8 mouse cellular contexts compared by ENCODE assay signal in the genomic region with DNA sequence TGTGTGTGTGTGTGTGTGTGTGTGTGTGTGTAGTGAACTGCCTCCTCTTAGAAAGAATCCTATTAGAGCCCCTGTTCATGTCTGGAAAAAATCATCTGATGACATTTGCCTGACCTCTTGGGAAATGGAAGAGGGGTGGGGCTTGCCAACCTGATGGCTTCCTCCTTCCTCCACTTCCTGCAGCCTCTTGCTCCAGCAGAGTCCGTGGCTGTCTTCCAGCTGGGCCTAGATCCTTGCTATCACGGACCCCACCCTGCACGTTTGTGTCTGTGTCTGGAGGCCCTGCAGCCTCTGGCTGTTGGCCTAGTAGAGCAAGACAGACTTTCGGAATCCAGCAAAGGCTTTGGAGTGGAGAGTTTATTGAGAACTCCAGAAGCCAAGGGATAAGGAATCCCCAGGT.
A peak's percentile ranks its signal among the peaks of the same experiment; 100 is the strongest.
DNase-seq lines count a peak whose midpoint lies in the region; ATAC-seq lines count a peak whose summit lies in the region.

No protein-coding gene starts in this region.

- H3K4me1 ChIP-seq in embryonic facial prominence, embryonic 10.5 days, result peaks cover 41% of the 10 kb centered on the region
- peaks cover 15% of the 10 kb centered on the region for H3K4me1 ChIP-seq in heart, embryonic 15.5 days (replicated peaks)
- H3K4me1 ChIP-seq in limb, embryonic 15.5 days, result peaks cover 30% of the 10 kb centered on the region
- no peaks in the 10 kb centered on the region for H3K4me1 ChIP-seq in forebrain, embryonic 16.5 days (replicated peaks; ENCODE audit: control insufficient read depth, insufficient read depth, low read length)

- peak overlapping the region; percentile 78 for H3K27ac ChIP-seq in embryonic facial prominence, embryonic 10.5 days (replicated peaks)
- H3K27ac ChIP-seq in heart, embryonic 15.5 days, result peak overlapping the region; percentile 57
- H3K27ac ChIP-seq in limb, embryonic 15.5 days, result peak overlapping the region; percentile 89
- no peak overlapping the region for H3K27ac ChIP-seq in forebrain, embryonic 16.5 days (ENCODE audit: low read length)

- H3K9me3 ChIP-seq in embryonic facial prominence, embryonic 10.5 days, result no peaks in the 10 kb centered on the region
- H3K9me3 ChIP-seq in heart, embryonic 15.5 days (replicated peaks), result no peaks in the 10 kb centered on the region
- no peaks in the 10 kb centered on the region for H3K9me3 ChIP-seq in limb, embryonic 15.5 days
- H3K9me3 ChIP-seq in forebrain, embryonic 16.5 days (ENCODE audit: control insufficient read depth, low read length), result no peaks in the 10 kb centered on the region

- H3K27me3 ChIP-seq in embryonic facial prominence, embryonic 10.5 days (replicated peaks; ENCODE audit: low read depth, poor library complexity, severe bottlenecking), result no peaks in the 10 kb centered on the region
- H3K27me3 ChIP-seq in heart, embryonic 15.5 days, result no peaks in the 10 kb centered on the region
- no peaks in the 10 kb centered on the region for H3K27me3 ChIP-seq in limb, embryonic 15.5 days
- no peaks in the 10 kb centered on the region for H3K27me3 ChIP-seq in forebrain, embryonic 16.5 days (replicated peaks; ENCODE audit: control insufficient read depth, insufficient read depth, low read length)

- H3K36me3 ChIP-seq in embryonic facial prominence, embryonic 10.5 days (replicated peaks), result no peaks in the 10 kb centered on the region
- H3K36me3 ChIP-seq in heart, embryonic 15.5 days, result no peaks in the 10 kb centered on the region
- H3K36me3 ChIP-seq in limb, embryonic 15.5 days, result no peaks in the 10 kb centered on the region
- H3K36me3 ChIP-seq in forebrain, embryonic 16.5 days (ENCODE audit: control insufficient read depth, insufficient read depth), result no peaks in the 10 kb centered on the region

- H3K4me2 ChIP-seq in heart, embryonic 15.5 days, result no peak overlapping the region
- no peak overlapping the region for H3K4me2 ChIP-seq in limb, embryonic 15.5 days
- H3K4me2 ChIP-seq in forebrain, embryonic 16.5 days (ENCODE audit: low read length), result no peak overlapping the region

- DNase-seq in MN1 (ENCODE audit: low spot score), result peak; percentile 45
- peak; percentile 43 for DNase-seq in embryonic facial prominence, embryonic 10.5 days (ENCODE audit: low spot score)
- DNase-seq in urinary bladder, postnatal 4 days (ENCODE audit: low spot score in 2 of 2), result peak; percentile 72 to 75
- no peak for DNase-seq in right cerebral cortex, postnatal 36 days (ENCODE audit: low spot score in 2 of 2)

- no peak overlapping the region for H3K4me3 ChIP-seq in embryonic facial prominence, embryonic 10.5 days
- H3K4me3 ChIP-seq in heart, embryonic 15.5 days, result no peak overlapping the region
- no peak overlapping the region for H3K4me3 ChIP-seq in limb, embryonic 15.5 days
- H3K4me3 ChIP-seq in forebrain, embryonic 16.5 days (replicated peaks; ENCODE audit: low read length), result no peak overlapping the region

- H3K9ac ChIP-seq in heart, embryonic 15.5 days, result no peak overlapping the region
- H3K9ac ChIP-seq in limb, embryonic 15.5 days, result no peak overlapping the region
- no peak overlapping the region for H3K9ac ChIP-seq in forebrain, embryonic 16.5 days (replicated peaks; ENCODE audit: low read depth, low read length)

- WGBS in embryonic facial prominence, embryonic 10.5 days, result 51% methylated on average over 4 of the region's 4 CpGs
- 24% methylated on average over 4 of the region's 4 CpGs for WGBS in heart, embryonic 15.5 days
- WGBS in limb, embryonic 15.5 days, result 20% methylated on average over 4 of the region's 4 CpGs
- 85% methylated on average over 4 of the region's 4 CpGs for WGBS in forebrain, embryonic 16.5 days

- peak; percentile 77 for ATAC-seq in heart, embryonic 15.5 days (replicated peaks; ENCODE audit: insufficient number of reproducible peaks, insufficient read depth, low FRiP score, low read depth)
- ATAC-seq in limb, embryonic 15.5 days (ENCODE audit: insufficient number of reproducible peaks, low FRiP score, low TSS enrichment, low read depth), result peak; percentile 46; the same call in 1 of the 2 replicates
- ATAC-seq in cerebellum, adult (ENCODE audit: insufficient number of reproducible peaks, low FRiP score, low TSS enrichment), result no peak
- no peak for ATAC-seq in forebrain, embryonic 16.5 days

Comparison
In these comparisons a context has a peak if more than half of its experiments do, and no peak if none do; other contexts are left out.
1. DNase-seq: peak in MN1 (single experiment), embryonic facial prominence, embryonic 10.5 days (single experiment) and urinary bladder, postnatal 4 days (2 of 2); none in right cerebral cortex, postnatal 36 days (0 of 2).
2. ATAC-seq: peak in heart, embryonic 15.5 days (single experiment) and limb, embryonic 15.5 days (single experiment); none in cerebellum, adult (single experiment) and forebrain, embryonic 16.5 days (single experiment).